26 mouse cellular contexts compared by ENCODE assay signal in genomic region chr10:9069608-9070190, GRCm38 (mm10).
"Had no signal": no experiment of that assay in that cellular context is flagged by ENCODE, and none has a peak within 500 bp of the region (broad histone marks: within the 10 kb centered on the region; RNA-seq: fewer than 3 reads in every experiment).

No protein-coding gene starts in this region.

- H3K9me3 ChIP-seq: heart, embryonic 13.5 days; heart, embryonic 15.5 days; hindbrain, embryonic 10.5 days; hindbrain, embryonic 12.5 days; hindbrain, embryonic 15.5 days; intestine, embryonic 15.5 days; limb, embryonic 10.5 days; limb, embryonic 12.5 days had no signal

- DNase-seq: forebrain, postnatal 0 days; gastrocnemius, adult 2 months; gastrocnemius, postnatal 10 days; gastrocnemius, postnatal 25 days; heart, adult 2 months; heart, postnatal 14 days; heart, postnatal 4 days; kidney, adult 18-20 months; kidney, adult 8-10 months; kidney, postnatal 10 days; kidney, postnatal 25 days; kidney, postnatal 4 days; liver had no signal

- H3K27ac ChIP-seq: gastrocnemius, adult 2 months; heart, adult 2 months; heart, embryonic 13.5 days; heart, embryonic 15.5 days; hindbrain, embryonic 10.5 days; hindbrain, embryonic 12.5 days; hindbrain, embryonic 15.5 days; intestine, embryonic 15.5 days; layer of hippocampus, adult 2 months; left cerebral cortex, adult 2 months; limb, embryonic 10.5 days; limb, embryonic 12.5 days had no signal

- H3K36me3 ChIP-seq: heart, embryonic 13.5 days; heart, embryonic 15.5 days; hindbrain, embryonic 10.5 days; hindbrain, embryonic 12.5 days; hindbrain, embryonic 15.5 days; intestine, embryonic 15.5 days; limb, embryonic 10.5 days; limb, embryonic 12.5 days had no signal

- H3K4me2 ChIP-seq: heart, embryonic 11.5 days; heart, embryonic 13.5 days; heart, embryonic 15.5 days; hindbrain, embryonic 12.5 days; hindbrain, embryonic 15.5 days; intestine, embryonic 15.5 days; limb, embryonic 12.5 days had no signal

- H3K4me3 ChIP-seq: gastrocnemius, adult 2 months; heart, adult 2 months; heart, embryonic 13.5 days; heart, embryonic 15.5 days; hindbrain, embryonic 10.5 days; hindbrain, embryonic 12.5 days; hindbrain, embryonic 15.5 days; intestine, embryonic 15.5 days; layer of hippocampus, adult 2 months; left cerebral cortex, adult 2 months; limb, embryonic 10.5 days; limb, embryonic 12.5 days had no signal

- H3K4me1 ChIP-seq: hindbrain, embryonic 12.5 days; hindbrain, embryonic 15.5 days; intestine, embryonic 15.5 days; limb, embryonic 10.5 days; limb, embryonic 12.5 days had no signal

- ATAC-seq: forebrain, postnatal 0 days; inflammation-experienced regulatory T-cells, adult 6 months; intestine, embryonic 15.5 days; intestine, postnatal 0 days had no signal

- H3K27me3 ChIP-seq: heart, embryonic 13.5 days; heart, embryonic 15.5 days; hindbrain, embryonic 12.5 days; hindbrain, embryonic 15.5 days; intestine, embryonic 15.5 days; limb, embryonic 12.5 days had no signal

- H3K9ac ChIP-seq: forebrain, postnatal 0 days; heart, embryonic 13.5 days; heart, embryonic 15.5 days; hindbrain, embryonic 12.5 days; hindbrain, embryonic 15.5 days; intestine, embryonic 15.5 days; limb, embryonic 12.5 days had no signal
